Mouse (Mus musculus) thymus, postnatal 36 days (tissue): ENCODE results near the gene Olfr1418.

ENCODE experiments used
- DNase-seq, 2 experiments: peaks; one replicate each; pipeline ENCODE4 v3.0.0; 2022; ENCODE audit warnings: mixed read lengths in 2 of 2

Olfr1418 gene

DNA sequence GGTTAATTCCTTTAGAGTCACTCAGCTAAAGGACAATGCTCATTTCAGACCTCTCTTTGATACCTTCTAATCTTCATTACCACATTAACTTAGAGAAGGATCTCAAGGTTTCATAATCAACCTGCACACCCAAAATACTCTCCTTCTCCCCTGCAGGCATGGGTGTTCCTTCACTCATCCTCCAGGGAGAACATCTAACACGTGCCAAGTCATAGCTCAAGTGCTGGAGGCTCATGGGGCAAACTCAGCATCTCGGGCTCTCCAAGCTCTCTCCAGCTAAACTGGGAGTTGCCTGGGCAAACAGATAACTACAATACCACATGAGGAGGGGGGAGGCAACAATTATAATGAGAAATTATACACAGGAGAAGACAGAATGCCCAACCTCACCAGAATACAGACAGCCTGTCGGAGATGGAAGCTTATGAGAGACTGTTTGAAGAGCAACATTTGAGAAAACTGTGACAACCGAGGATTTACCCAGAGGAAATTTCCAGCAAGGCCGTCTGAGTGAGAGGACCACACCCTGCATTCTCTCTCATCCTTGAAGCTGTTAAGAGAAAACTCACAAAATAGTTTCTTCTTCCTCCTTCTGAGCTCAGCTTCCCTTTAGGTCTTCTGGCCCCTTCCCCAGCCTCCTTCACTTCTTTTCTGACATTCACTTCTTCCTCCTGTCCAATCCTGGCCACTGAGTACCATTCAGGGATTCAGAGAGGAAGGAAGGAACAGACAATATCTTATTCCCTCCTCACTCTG, 50.7 kb downstream of the Olfr1418 start:
- no peak for DNase-seq

DNA sequence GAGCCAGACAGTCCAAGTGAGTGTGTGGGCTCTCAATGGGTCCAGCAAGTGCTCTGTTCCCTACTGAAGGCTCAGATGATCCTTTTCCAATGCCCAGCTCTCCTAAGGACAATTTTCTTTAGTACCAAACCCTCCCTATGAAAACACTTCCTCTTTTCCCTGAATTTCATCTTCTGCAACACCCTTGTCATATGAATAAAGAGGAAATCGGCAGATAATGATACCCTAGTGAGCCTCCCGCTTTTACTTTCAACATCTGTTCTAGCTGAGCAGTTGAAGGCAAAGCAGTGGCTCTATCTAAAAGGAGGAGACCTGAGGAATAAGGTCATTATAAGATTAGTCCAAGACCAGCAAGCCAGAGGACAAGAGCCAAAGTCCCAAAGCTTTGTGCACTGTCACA, 52.4 kb downstream of the Olfr1418 start:
- DNase-seq, result no peak

DNA sequence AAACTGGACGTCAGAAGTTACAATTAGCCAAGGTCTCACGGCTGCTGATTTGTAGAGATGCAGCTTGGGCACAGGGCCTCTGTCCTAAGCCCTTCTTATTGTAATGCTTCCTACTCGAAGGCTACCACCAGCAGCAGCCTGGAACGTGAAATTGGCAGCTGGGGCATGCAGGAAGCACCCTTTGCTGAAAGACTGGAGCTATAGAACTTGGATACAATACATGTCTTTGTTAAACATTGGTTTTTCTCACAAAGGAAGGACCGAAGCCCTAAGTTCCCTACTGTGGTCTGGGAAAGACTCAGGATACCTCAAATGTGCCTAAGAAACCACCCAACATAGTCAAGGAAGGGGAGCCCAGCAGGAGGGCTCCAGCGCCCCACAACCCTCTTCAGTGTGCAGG, 53.0 kb downstream of the Olfr1418 start:
- no peak for DNase-seq

DNA sequence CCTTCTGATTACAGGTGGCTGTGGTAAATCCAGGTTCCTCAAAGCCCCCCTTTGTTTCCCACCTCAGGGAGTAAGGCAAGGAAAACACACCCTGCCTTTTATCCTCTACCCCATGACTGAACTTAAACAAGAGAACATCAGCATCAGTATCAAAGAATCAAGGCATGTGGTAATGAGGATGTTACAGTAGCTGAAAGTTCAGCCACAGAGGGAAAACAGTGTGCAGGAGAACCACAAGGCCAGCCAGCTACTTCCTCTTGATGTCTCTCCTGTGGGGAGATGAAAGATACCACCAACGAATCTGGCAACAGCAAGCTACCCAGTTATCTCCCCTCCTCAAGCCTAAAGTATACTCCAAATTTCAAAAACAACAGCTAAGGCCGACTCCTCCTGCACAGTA, 53.6 kb downstream of the Olfr1418 start:
- peak; percentile 22 to 39 for DNase-seq

DNA sequence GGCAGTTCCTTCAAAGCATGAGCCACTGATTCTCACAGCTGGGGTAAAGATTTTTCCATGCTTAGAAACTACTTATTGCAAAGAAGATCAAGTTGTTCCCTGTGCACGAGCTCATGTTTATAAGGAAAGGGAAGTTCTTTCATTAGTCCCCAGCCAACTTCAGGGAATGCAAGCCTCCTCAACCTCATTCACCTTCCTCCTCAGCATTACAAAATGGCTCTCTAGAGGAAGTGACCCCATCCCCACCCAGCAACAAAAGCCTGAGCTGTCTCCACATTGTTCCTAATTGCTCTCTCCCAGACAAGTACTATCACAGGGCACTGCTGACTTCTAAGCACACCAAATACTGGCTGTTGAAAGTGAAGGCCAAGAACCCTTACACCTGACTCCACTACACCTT, 56.4 kb downstream of the Olfr1418 start:
- DNase-seq, result no peak
